Mouse (Mus musculus): ENCODE data around the gene Spns2.

Gene Spns2

DNA sequence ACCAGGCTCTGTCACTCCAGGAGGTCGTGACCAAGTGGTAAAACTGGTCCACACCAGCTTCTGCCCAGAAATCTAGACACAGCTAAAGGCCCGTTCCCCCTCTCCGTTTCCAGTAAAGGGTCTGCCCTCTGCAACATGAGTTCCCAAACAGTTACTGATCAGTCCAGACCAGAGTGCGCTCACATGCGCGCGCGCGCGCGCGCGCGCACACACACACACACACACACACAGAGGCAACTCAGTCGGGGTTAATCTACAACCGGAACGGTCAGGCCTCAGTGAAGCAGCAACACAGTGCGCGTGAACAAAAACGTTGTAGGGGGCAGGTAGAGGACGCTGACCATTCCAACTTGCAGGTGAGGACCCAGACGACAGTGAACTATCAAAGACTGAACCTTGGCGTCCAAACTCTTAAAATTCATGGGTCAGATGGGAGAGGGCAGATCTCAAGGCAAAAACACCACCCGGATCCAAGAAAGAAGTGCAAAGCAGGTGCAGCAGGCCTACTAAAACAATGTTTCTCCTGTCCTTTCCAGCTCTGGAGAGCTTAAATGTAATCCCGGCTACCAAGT lies 79.1 kb downstream of the Spns2 start:
- no peak for DNase-seq (ENCODE audit: low spot score)

DNA sequence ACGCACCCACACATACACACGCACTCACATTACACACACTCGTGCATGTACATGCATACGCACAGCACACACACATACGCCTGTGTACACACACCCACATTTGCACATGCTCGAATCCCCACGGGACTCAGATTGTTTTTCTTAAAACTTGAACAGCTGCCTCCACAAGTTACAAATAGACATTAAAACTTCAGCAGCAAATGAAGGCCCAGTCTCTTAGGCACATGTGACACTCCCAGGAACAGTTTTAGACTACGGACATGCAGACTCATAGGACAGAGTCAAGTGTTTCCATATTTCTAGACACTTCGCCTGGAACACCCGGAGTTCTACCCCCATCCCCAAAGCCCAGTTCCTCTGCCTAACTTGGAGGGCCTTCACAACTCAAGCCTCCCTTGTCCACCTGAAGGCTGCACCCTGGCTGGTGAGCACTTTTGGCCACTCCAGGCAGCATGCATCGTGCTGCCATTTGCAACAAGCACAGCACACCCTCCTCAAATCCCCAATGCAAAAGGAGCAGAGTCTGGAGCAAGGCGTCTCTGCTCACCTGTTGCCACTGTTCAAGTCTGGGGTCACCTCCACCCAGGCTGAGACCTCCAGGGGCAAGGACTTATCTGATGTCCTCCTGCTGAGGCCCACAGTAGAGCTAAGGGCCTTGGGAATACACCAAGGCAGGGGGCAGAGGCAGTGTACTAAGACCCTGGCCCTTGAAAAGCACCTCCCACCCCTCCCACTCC lies 79.9 kb downstream of the Spns2 start:
- no peak for DNase-seq (ENCODE audit: low spot score)

DNA sequence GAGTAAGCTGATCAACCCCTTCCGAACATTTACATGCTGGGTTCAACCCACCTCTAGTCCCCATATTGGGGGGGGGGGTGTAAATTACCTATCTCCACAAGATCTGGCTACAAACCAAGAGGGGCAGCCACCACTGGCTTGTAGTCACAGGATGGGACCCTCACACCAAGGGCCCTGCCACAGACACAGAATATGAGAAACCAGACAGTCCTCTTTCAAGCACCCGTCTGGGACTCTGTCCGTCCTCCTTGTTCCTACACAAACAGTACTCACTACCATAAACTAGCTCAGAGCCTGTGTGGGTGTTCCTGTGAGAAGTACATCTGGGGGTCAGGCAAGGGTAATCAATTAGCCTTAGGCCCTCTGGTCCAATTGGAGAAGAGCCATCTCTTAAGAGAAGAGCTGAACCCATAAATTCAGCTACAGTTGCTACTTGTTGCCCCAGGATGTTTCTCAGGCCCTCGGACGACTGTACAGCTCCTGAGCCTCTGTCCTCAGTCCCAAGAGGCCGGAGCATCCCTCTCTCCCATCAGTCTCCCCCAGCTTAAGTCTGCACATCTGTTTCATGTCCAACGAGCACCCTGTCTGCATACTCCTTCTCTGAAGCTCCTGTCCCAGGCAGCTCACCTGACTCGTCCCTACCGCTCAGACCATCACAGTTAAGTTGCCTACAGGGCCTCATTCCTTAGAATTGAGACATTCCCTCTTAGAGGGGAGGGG lies 81.1 kb downstream of the Spns2 start:
- DNase-seq (ENCODE audit: low spot score), result no peak

DNA sequence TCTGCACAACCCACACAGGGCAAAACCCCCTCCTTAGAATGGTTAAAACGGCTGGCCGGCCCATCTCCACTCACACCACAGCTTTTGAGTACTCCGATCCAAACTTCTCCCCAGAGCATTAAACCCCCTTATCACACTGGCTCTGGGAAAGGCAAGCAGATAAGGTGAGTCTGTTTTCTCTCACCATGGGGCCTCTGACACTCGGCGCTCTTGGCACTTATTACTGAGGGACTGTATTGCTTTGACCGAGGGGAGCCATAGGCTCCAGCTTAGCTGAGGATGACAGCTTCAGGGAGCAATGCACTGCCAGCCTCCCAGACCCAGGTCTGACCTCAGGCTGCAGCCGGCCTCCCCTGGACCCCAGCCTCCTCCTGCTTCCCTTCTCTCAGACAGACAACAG lies 82.1 kb downstream of the Spns2 start:
- DNase-seq (ENCODE audit: low spot score), result no peak

DNA sequence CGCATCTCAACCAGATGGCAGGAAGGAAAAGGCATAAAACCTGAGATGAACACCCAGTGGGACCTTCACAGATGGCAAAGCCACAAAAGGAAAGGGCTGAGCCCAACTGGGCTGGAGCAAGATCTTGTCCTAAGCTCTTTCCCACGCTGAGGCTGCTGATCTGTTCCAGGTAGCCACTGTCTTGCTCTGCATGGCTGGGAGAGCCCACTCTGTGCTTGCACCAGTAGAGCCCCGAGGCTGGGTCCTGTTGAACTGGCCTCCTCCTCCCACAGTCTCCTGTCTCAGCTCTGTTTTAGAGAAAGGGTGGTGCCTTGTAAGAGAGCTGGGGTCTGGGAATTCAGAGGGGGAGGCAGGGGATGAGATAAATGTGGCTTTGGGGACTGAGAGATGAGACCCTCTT lies 82.6 kb downstream of the Spns2 start:
- no peak for DNase-seq (ENCODE audit: low spot score)

DNA sequence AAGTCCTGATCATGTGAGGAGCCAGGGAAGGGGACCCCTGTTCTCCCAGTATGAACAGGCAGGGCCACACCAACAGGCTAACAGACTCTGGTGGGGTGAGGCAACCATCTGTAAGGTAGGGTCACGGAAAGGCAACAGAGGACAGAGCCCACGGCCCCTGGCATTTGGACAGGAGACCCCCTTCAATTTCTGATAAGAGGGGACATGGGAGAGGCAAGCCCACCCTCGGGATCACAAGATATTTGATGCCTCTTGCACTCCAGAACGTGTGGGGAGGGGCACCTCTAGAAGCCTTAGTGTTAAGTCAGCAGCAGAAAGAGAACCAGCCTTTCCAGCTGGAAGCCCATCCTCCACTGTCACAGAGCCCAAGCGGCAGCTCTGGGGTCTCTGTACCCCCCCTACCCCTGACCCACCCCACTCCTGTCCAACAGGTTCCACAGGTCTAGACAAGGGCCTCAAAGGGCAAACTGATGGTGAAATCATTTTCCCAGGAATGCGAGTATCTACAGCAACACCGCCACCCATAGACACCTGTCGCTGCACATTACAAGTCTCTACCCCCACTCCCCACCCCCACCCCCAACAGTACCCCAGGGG lies 83.5 kb downstream of the Spns2 start:
- no peak for DNase-seq (ENCODE audit: low spot score)

DNA sequence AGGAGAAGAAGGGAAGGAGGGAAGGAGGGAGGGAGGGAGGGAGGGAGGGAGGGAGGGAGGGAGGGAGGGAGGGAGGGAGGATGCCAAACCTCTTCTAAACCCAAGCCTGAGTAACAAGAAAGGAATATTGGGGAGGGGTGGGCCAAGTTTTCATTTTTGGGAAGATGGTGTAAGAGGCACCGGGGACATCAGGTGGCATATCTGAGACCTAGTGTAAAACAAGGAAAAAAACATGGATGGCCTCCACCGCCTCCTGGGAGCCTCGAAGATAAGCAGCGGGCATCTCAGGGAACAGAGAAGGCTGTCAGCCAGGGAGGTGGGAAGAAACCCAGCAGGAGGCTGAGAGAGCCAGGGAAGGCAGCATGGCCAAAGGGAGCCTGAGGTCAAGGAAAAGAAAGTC lies 84.2 kb downstream of the Spns2 start:
- DNase-seq (ENCODE audit: low spot score), result no peak

DNA sequence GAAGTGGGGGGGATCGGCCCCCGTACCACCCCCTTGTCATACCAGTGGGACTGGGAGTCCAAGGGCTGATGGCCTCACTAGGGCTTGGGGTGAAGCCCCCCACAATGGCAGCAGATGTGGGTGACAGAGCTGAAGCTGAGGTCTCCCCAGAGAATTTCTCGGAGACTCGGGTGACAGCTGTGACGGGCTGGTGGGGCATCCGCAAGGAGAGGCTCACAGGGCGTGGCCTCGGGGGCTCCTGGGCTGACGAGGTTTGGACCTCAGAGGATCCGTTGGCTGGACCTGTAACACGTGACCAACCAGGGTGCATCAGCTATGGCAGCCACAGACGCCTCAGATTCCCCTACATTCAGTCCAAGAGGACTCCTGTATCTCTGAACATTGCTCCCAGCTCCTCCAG lies 86.7 kb downstream of the Spns2 start:
- no peak for DNase-seq (ENCODE audit: low spot score)

DNA sequence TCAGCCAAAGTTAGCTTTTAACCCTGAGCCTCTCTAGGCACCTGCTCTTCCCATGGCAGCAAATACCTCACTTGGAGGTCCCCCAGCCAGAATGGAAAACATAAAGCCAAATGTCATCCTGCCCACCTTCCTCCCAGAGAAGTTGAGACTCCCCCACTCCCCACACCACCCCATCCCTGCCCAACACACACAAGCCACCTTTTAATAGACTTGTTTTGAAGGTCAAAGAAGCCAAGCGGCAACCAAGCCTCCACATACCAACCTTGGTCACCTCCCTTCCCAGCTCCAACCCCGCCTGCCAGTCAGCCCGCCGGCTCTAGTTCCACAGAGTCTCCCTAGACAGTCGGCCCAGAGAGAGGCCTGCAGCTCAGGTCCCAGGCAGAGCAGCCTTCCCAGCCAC lies 87.7 kb downstream of the Spns2 start:
- DNase-seq (ENCODE audit: low spot score), result no peak
